ENCODE assay signal across 13 mouse cellular contexts in the genomic region with DNA sequence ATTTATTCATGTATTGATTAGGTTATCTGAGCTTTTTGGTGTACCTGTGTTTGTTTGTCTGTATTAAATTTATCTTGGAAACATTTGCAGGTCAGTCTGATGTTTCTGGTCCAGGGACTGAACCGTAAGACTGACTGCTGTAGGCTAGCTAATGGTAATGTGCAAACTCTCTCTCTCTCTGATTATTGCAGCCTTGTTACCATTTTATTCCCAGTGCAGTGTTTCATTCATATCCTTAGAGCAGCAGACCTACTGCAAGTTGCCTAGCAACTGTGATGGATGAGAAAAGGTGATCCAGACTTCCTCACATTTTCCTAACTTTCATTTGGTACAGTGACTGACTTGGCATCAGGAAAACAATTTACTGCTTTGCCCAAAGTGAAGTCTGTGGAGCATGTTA.
"Had no signal": no experiment of that assay in that cellular context is flagged by ENCODE, and none has a peak within 500 bp of the region (broad histone marks: within the 10 kb centered on the region; RNA-seq: fewer than 3 reads in every experiment).

No protein-coding gene starts in this region.

- H3K27ac ChIP-seq: kidney, embryonic 15.5 days; limb, embryonic 13.5 days; liver, embryonic 14.5 days; neural tube, embryonic 12.5 days had no signal

- H3K9me3 ChIP-seq: kidney, embryonic 15.5 days; limb, embryonic 13.5 days; neural tube, embryonic 12.5 days had no signal

- H3K27me3 ChIP-seq: kidney, embryonic 15.5 days; limb, embryonic 13.5 days; neural tube, embryonic 12.5 days had no signal

- H3K36me3 ChIP-seq: kidney, embryonic 15.5 days; limb, embryonic 13.5 days; neural tube, embryonic 12.5 days had no signal

- H3K4me1 ChIP-seq: kidney, embryonic 15.5 days; limb, embryonic 13.5 days; neural tube, embryonic 12.5 days had no signal

- H3K4me3 ChIP-seq: kidney, embryonic 15.5 days; limb, embryonic 13.5 days; neural tube, embryonic 12.5 days had no signal

- DNase-seq: kidney, adult 11 months; kidney, postnatal 14 days; left cerebral cortex, postnatal 4 days; lung, adult 18-20 months; retina, postnatal 1 day; right cerebral cortex, postnatal 4 days; spleen, adult 18-20 months; thymus, adult 18-20 months; thymus, postnatal 14 days had no signal

- H3K9ac ChIP-seq: kidney, embryonic 15.5 days; limb, embryonic 13.5 days; liver, embryonic 14.5 days; neural tube, embryonic 12.5 days had no signal

- H3K4me2 ChIP-seq: kidney, embryonic 15.5 days; limb, embryonic 13.5 days; neural tube, embryonic 12.5 days had no signal
